Mouse (Mus musculus) hindbrain, embryonic 14.5 days (tissue): Measurements from ENCODE around the gene Crip2. TPM values are rescaled to one million over a fixed set of nuclear protein-coding genes. Genes with fewer than 3 reads are reported as not detected.
A peak's percentile ranks its signal among the peaks of the same experiment; 100 is the strongest.

Experiments
- ATAC-seq: fragments of 200-750 bp; cut with Nextera tagmentation; 2 replicates; pipeline ENCODE4 v1.8.0; 2017; ENCODE audit warnings: moderate number of reproducible peaks, mild to moderate bottlenecking, moderate TSS enrichment, moderate library complexity; ENCODE audit not compliant: low FRiP score
- DNase-seq: peaks from one replicate; pipeline ENCODE4 v3.0.0-alpha.2; 2015; ENCODE audit warnings: low spot score
- H3K27ac ChIP-seq: fragments of 300-500 bp; sonication (generic); 2 replicates; pipeline ENCODE4 v1.5.1; 2014; ENCODE audit warnings: mild to moderate bottlenecking, moderate library complexity
- H3K27me3 ChIP-seq: fragments of 300-500 bp; sonication (generic); 2 replicates; pipeline ENCODE4 v1.6.1; 2014; ENCODE audit warnings: mild to moderate bottlenecking, low read length, mixed read lengths; ENCODE audit not compliant: control insufficient read depth, insufficient read depth
- H3K36me3 ChIP-seq: fragments of 300-500 bp; sonication (generic); replicated peaks from 2 replicates; pipeline ENCODE4 v1.6.1; 2014; ENCODE audit not compliant: control insufficient read depth, insufficient read depth
- H3K4me1 ChIP-seq: fragments of 300-500 bp; sonication (generic); replicated peaks from 2 replicates; pipeline ENCODE4 v1.6.1; 2014; ENCODE audit warnings: antibody characterized with exemption, low read length, mixed read lengths; ENCODE audit not compliant: control insufficient read depth, insufficient read depth
- H3K4me2 ChIP-seq: fragments of 300-500 bp; sonication (generic); replicated peaks from 2 replicates; pipeline ENCODE4 v1.6.1; 2014; ENCODE audit warnings: mild to moderate bottlenecking, moderate library complexity
- H3K4me3 ChIP-seq: fragments of 300-500 bp; sonication (generic); replicated peaks from 2 replicates; pipeline ENCODE4 v1.5.1; 2014; ENCODE audit warnings: mild to moderate bottlenecking, low read length
- H3K9ac ChIP-seq: fragments of 300-500 bp; sonication (generic); 2 replicates; pipeline ENCODE4 v1.6.1; 2014
- H3K9me3 ChIP-seq: fragments of 300-500 bp; sonication (generic); 2 replicates; pipeline ENCODE4 v1.6.1; 2016; ENCODE audit warnings: low read length; ENCODE audit not compliant: control insufficient read depth
- WGBS: fragments of 180-500 bp; shearing (Covaris S2); extraction: QIAGEN DNeasy Blood & Tissue Kit; methylation state at CpG from one replicate; pipeline ENCODE4 v1.1.7; 2014; 5-methylcytosine and 5-hydroxymethylcytosine counted together
- polyA plus RNA-seq: library from polyadenylated mRNA; unstranded; fragments of >200 nt; fragmentation: Nextera tagmentation; extraction: Ambion mirVana; gene quantifications from 2 replicates; pipeline ENCODE4 v1.2.1, GENCODE M21; 2014

Crip2 gene
- polyA plus RNA-seq, 1 experiment from 2014 or later: 288 TPM

- peaks cover 22% of the 10 kb centered on the region for H3K4me1 ChIP-seq
Measured at GRCm38 (mm10) chr12:113150591-113150990, 10.6 kb downstream of the Crip2 start.

GRCm38 (mm10) chr12:113151046-113151445 lies 11.0 kb downstream of the Crip2 start:
- ATAC-seq (no peak), DNase-seq (no peak)
- H3K4me2 ChIP-seq: no peak overlapping the region
- H3K27me3 ChIP-seq: 0 out of 2 replicates have a peak, but pooled peaks cover 23% of the 10 kb centered on the region
- H3K4me1 ChIP-seq: peaks cover 23% of the 10 kb centered on the region
- 76% methylated on average over 8 of the region's 8 CpGs for WGBS
- H3K9ac ChIP-seq: no peak overlapping the region
- H3K9me3 ChIP-seq: no peaks in the 10 kb centered on the region
- H3K27ac ChIP-seq: no peak overlapping the region
- H3K36me3 ChIP-seq: no peaks in the 10 kb centered on the region
- no peak overlapping the region for H3K4me3 ChIP-seq

More at GRCm38 (mm10) chr12:113150591-113150990, 10.6 kb downstream of the Crip2 start:
- Histone ChIP-seq H3K4me2 (no peak overlapping the region), H3K4me3 (no peak overlapping the region), H3K27ac (no peak overlapping the region), H3K9ac (no peak overlapping the region), H3K9me3 (no peaks in the 10 kb centered on the region), H3K27me3 (0 out of 2 replicates have a peak, but pooled peaks cover 23% of the 10 kb centered on the region), H3K36me3 (peaks cover 4% of the 10 kb centered on the region; the same call in 1 of the 2 replicates)
- WGBS: 81% methylated on average over 4 of the region's 4 CpGs
- ATAC-seq (no peak), DNase-seq (no peak)

- H3K27me3 ChIP-seq: 0 out of 2 replicates have a peak, but pooled peaks cover 23% of the 10 kb centered on the region
- peak overlapping the region; percentile 54 for H3K4me2 ChIP-seq
- ATAC-seq (no peak), DNase-seq (no peak)
- H3K9ac ChIP-seq: peak overlapping the region; percentile 37; the same call in 1 of the 2 replicates
- peaks cover 25% of the 10 kb centered on the region for H3K4me1 ChIP-seq
- H3K4me3 ChIP-seq: peak overlapping the region; percentile 27
- no peaks in the 10 kb centered on the region for H3K36me3 ChIP-seq
- H3K27ac ChIP-seq: no peak overlapping the region
- no peaks in the 10 kb centered on the region for H3K9me3 ChIP-seq
- 1% methylated on average over 36 of the region's 36 CpGs for whole genome bisulfite sequencing
Measured at GRCm38 (mm10) chr12:113151661-113152271, 11.7 kb downstream of the Crip2 start.

- H3K4me2 ChIP-seq: peak overlapping the region; percentile 54
- H3K4me3 ChIP-seq: peak overlapping the region; percentile 27
- 33% methylated on average over 19 of the region's 19 CpGs for WGBS
- DNase-seq (no peak), ATAC-seq (no peak)
- peaks cover 29% of the 10 kb centered on the region for H3K4me1 ChIP-seq
- no peaks in the 10 kb centered on the region for H3K36me3 ChIP-seq
- H3K27me3 ChIP-seq: 0 out of 2 replicates have a peak, but pooled peaks cover 23% of the 10 kb centered on the region
- peak overlapping the region; percentile 37; the same call in 1 of the 2 replicates for H3K9ac ChIP-seq
- H3K9me3 ChIP-seq: no peaks in the 10 kb centered on the region
- H3K27ac ChIP-seq: no peak overlapping the region
Measured at GRCm38 (mm10) chr12:113152272-113152661, 12.2 kb downstream of the Crip2 start.

GRCm38 (mm10) chr12:113152991-113153525 lies 13.0 kb downstream of the Crip2 start:
- H3K4me3 ChIP-seq: no peak overlapping the region
- ATAC-seq (no peak), DNase-seq (no peak)
- no peaks in the 10 kb centered on the region for H3K9me3 ChIP-seq
- H3K36me3 ChIP-seq: no peaks in the 10 kb centered on the region
- H3K4me1 ChIP-seq: peaks cover 28% of the 10 kb centered on the region
- no peak overlapping the region for H3K4me2 ChIP-seq
- 0 out of 2 replicates have a peak, but pooled peaks cover 23% of the 10 kb centered on the region for H3K27me3 ChIP-seq
- no peak overlapping the region for H3K9ac ChIP-seq
- no peak overlapping the region for H3K27ac ChIP-seq
- 79% methylated on average over 6 of the region's 6 CpGs for WGBS

- 91% methylated on average over 7 of the region's 7 CpGs for WGBS
- H3K9ac ChIP-seq: no peak overlapping the region
- H3K9me3 ChIP-seq: no peaks in the 10 kb centered on the region
- H3K36me3 ChIP-seq: no peaks in the 10 kb centered on the region
- no peak overlapping the region for H3K27ac ChIP-seq
- 0 out of 2 replicates have a peak, but pooled peaks cover 23% of the 10 kb centered on the region for H3K27me3 ChIP-seq
- H3K4me2 ChIP-seq: no peak overlapping the region
- peaks cover 24% of the 10 kb centered on the region for H3K4me1 ChIP-seq
- DNase-seq (no peak), ATAC-seq (no peak)
- H3K4me3 ChIP-seq: no peak overlapping the region
Measured at GRCm38 (mm10) chr12:113153971-113154370, 13.9 kb downstream of the Crip2 start.

GRCm38 (mm10) chr12:113154747-113155075 lies 14.7 kb downstream of the Crip2 start:
- WGBS: 85% methylated on average over 6 of the region's 6 CpGs
- Histone ChIP-seq H3K9me3 (no peaks in the 10 kb centered on the region), H3K9ac (peak overlapping the region; percentile 61; the same call in 1 of the 2 replicates), H3K4me3 (peak overlapping the region; percentile 35), H3K27ac (no peak overlapping the region), H3K36me3 (no peaks in the 10 kb centered on the region), H3K4me2 (peak overlapping the region; percentile 82), H3K4me1 (peaks cover 21% of the 10 kb centered on the region), H3K27me3 (0 out of 2 replicates have a peak, but pooled peaks cover 22% of the 10 kb centered on the region)
- ATAC-seq (no peak), DNase-seq (no peak)

GRCm38 (mm10) chr12:113155076-113155771 lies 15.2 kb downstream of the Crip2 start:
- H3K4me1 ChIP-seq: peaks cover 21% of the 10 kb centered on the region
- 0 out of 2 replicates have a peak, but pooled peaks cover 19% of the 10 kb centered on the region for H3K27me3 ChIP-seq
- no peaks in the 10 kb centered on the region for H3K9me3 ChIP-seq
- peak; percentile 32 for DNase-seq
- WGBS: 6% methylated on average over 32 of the region's 32 CpGs
- 0 out of 2 replicates have a peak, but pooled peaks have one; percentile 0 for ATAC-seq
- peak overlapping the region; percentile 35 for H3K4me3 ChIP-seq
- H3K27ac ChIP-seq: peak overlapping the region; percentile 79
- no peaks in the 10 kb centered on the region for H3K36me3 ChIP-seq
- peak overlapping the region; percentile 61 for H3K9ac ChIP-seq
- H3K4me2 ChIP-seq: peak overlapping the region; percentile 82

GRCm38 (mm10) chr12:113155887-113156539 lies 16.0 kb downstream of the Crip2 start, which contains the start of gene Tedc1:
Gene Tedc1, plus strand, starts transcription at chr12:113156421.
- H3K27me3 ChIP-seq: 0 out of 2 replicates have a peak, but pooled peaks cover 14% of the 10 kb centered on the region
- under 1% methylated on average over 46 of the region's 46 CpGs for WGBS
- H3K9ac ChIP-seq: peak within 1 kb of the TSS; percentile 61
- peaks cover 21% of the 10 kb centered on the region for H3K4me1 ChIP-seq
- peak within 1 kb of the TSS; percentile 82 for H3K4me2 ChIP-seq
- H3K27ac ChIP-seq: peak within 1 kb of the TSS; percentile 79
- H3K4me3 ChIP-seq: peak within 1 kb of the TSS; percentile 50
- H3K9me3 ChIP-seq: no peaks in the 10 kb centered on the region
- no peaks in the 10 kb centered on the region for H3K36me3 ChIP-seq
- ATAC-seq (peak; percentile 98), DNase-seq (peak; percentile 97)
